Mouse (Mus musculus): Measurements from ENCODE around the gene Tmem217. TPM values are rescaled to one million over a fixed set of nuclear protein-coding genes. Genes with fewer than 3 reads are reported as not detected.

The Tmem217 gene
- total RNA-seq (2022), result not detected

DNA sequence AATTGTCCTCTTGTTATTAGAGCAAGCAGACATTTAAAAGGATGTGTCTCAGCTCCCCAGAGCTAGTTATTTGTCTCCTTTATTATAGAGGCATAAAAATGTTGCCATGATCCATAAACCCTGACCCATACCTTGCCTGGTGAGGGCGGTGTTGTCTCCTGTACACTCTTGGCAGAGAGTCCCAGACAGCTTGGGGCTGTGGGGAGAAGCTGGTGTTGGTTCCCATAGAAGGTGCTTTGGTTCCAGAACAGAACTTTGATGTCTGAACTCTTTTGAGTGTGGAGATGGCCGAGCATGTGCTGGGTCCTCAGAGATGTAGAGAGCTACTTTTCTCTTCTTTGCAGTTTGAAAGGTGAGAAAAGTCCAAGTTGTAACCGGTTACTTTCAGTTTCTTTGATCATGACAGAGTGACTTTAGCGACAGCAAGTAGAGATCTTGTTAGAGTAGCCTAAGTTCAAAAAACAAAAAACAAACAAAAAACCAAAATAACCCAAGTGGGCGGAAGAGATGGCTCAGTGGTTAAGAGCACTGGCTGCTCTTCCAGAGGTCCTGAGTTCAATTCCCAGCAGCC is at the start of gene Tmem217:
Tmem217 (minus strand) TSS at position 224 of the 571 bp plus-strand sequence.
- no peak for DNase-seq (ENCODE audit: low spot score)

DNA sequence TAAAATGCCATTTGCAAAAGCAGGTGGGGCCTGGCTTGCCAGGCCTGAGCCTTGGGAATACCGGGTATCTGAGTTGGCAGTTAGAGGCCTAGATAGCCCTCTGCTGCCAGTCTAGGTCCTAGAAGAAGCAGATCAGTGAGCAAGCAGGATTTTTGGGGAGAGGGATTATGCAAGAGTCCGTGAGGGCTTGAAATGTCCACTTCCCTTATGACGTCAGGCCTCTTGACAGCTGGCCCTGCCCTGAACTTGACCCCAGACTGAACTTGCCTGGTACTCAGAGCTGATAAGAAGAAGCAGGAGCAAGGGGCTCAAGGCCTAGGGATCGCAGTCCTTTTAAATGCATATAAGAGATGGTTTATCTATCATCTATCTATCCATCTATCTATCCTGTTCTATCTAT is 49.2 kb upstream of the Tmem217 start:
- DNase-seq (ENCODE audit: low spot score), result peak; percentile 13

DNA sequence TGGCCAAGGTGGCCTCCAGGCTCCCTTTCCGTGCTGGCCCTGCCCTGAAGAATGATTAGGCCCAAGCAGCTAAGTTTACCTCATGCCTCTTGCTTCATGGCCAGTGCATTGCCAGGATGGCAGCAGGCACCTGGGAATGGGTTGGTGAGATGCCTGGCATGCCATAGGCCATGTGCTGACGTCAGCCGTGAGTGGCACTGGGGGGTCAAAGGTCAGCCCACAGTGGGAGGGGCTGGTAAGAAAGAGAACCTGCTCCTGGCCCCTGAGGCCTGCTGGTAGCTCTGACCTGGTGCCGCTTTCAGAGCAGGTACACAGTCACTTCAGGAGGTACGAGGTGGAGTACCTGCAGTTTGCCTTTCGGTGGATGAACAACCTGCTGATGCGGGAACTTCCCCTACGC is 47.4 kb upstream of the Tmem217 start:
- DNase-seq (ENCODE audit: low spot score), result no peak

DNA sequence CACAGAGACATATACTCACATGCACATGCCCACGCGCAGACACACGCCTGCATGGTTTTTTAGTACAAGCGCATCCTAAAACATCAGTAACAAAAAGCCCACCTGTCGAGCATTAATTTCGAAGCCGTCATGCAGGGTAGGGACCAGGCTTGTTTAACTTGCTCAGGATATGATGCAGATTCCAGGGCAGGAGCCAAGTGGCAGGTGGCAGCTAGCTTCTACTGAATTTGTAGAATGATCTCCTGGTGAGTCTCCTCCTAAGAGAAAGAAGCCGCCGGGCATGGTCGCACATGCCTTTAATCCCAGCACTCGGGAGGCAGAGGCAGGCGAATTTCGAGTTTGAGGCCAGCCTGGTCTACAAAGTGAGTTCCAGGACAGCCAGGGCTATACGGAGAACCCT is 46.9 kb upstream of the Tmem217 start:
- no peak for DNase-seq (ENCODE audit: low spot score)

DNA sequence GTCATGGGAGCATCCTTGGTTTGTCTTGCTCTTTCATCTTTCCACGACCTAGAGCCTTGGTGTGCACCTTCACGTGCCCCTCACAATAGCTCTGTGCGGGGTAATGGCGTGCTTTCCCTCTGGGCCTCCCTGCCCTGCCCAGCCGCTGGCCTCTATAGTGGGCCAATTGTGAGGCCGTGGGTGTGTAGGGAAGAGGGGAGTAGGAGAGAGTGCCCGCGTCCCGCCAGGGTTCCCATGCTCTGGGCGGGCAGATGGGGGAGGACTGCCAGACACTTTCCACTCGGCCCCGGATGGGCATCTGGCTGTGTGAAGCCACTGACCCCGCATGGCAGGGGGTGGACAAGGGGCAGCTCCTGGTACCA is 44.6 kb upstream of the Tmem217 start:
- DNase-seq (ENCODE audit: low spot score), result no peak

DNA sequence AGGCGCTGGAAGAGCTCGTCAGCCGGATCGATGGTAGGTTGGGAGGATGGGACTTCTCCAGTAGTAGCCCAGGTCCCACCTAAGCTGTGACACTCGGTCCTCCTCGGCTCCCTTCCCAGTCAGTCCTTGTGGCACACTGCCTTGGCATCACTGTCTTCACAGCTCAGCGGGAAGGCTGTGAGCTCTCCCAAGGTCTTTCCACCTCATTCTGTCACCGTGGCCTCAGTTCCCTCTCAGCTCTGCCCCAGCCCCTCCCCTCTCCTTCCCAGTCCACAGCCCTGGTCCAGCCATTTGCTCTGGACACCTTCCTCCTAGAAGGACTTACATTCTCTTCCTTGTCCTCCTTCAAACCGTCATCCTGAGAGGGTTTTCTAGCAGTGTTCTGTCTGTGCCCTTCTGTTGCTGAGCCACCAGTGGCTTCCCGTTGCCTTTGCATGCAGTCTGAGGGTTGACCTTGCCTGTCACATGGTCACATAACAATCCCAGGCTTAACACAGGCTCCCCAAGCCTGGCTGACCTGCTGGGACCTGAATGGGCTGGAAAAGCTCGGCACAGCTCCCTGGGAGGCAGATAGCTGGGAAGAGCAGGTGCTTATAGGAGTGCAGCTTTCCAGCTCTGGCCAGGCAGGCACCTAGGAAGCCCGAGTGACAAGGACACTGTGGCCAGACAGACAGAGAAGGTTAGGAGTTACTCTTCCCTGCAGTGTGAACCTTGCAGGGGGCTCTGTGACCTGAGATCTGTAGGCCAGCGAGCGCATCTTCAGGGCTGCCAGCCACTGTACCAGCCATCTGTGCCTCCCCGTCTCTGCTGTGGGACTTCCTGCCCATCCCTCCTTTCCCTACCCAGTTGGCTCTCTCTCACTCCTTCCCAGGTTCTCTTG is 43.9 kb upstream of the Tmem217 start:
- DNase-seq (ENCODE audit: low spot score), result no peak

DNA sequence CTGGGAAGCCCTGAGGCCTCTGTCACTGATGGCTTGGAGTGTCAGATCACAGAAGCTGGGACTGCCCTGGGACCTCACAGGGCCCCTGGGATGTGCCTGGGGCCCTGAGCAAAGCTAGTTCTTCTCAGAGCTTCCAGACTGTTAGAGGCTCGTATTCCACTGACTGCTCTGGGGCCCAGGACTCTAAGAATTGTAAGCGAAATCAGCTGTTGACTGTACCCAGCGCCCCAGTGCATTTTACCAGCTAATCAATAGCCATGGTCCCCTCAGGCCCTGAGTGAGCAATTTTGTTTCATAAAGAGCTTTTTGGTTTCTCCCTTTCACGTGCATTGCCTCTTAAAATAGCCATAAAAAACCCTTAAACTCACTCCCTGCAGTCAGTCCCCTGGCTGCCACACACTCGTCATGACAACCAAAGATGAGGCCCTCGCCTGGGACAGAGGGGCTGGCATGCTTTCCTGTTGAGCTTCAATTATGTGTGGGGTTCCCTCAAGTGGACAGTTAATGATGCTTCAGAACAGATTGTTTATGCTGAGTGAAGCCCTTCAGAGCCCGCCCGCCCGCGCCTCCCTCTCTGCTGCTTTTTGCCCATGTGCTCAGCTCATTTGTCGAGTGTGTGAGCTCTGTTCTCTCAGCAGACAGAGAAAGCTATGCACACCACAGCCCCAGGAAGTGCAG is 37.2 kb upstream of the Tmem217 start:
- no peak for DNase-seq (ENCODE audit: low spot score)

DNA sequence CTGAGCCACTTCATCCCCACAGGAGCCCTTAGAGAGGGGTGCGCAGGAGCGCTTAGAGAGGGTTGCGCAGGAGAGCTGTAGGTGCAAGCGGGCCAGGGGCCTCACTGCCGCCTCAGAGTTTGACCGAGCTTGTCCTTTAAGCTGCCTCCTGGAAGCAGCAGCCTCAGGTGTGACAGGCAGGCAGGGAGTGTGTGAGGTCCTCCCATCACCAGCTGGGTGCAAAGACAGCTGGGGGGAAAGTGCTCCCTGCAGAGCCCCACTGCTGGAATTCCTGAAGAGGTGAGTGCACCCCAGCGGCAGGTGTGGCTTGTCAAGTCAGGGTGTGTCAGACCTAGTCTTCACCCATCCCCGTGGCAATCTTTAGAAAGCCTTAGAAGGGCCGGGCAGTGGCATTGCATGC is 34.7 kb upstream of the Tmem217 start:
- DNase-seq (ENCODE audit: low spot score), result no peak

DNA sequence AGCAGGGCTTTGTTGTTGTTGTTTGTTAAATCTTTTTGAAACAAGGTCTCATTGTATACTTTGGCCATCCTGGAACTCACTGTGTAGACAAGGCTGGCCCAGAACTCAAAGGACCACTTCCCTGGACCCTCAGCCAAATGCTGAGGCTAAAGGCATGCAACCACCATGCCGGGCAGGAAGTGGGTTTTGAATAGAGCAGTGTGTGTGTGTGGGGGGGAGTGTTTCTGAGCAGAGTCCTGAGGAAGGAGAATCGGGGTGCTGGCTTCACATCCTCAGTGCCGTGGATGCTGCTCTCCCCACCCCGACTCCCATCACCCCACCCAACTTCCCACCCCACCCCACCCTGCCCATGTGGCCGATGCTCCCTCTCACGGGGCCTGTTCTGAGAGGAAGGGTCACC is 33.3 kb upstream of the Tmem217 start:
- no peak for DNase-seq (ENCODE audit: low spot score)

DNA sequence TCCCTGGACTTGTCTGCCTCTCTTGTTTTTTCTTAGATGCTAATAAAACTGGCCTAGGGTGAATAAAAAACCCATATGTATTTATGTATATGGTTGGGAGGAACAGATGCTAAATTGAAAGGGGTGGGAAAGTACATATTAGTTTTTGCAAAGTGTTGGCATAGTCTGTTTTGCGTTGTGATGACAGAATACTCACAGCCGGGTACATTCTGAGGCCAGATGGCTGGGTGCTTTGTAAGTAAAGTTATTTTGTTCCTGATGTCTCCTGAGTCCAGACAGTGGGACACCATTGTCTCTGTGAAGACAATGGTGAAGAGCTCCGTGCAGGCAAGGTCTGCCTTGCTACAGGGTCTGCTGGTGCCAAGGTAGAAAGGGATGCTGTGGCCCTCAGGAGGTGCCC is 32.6 kb upstream of the Tmem217 start:
- no peak for DNase-seq (ENCODE audit: low spot score)

DNA sequence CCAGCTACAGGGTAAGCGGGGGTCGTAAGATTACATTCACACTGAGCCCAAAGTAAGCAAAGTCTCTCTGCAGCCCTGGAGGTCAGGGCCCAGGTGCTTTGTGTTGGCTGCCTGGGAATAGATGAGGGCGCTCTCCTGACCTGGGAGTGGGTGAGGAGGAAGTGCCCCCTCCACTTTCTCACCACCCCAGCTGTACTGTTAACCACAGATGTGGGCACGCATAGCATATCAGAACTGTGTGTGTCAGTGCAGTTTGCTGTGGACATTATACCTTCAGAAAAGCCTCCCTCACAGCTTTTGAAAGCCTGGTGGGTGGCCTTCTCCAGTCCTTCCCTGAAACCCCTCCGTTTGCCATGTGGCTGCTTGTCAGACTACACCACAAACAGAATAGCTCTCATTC is 32.1 kb upstream of the Tmem217 start:
- DNase-seq (ENCODE audit: low spot score), result no peak

DNA sequence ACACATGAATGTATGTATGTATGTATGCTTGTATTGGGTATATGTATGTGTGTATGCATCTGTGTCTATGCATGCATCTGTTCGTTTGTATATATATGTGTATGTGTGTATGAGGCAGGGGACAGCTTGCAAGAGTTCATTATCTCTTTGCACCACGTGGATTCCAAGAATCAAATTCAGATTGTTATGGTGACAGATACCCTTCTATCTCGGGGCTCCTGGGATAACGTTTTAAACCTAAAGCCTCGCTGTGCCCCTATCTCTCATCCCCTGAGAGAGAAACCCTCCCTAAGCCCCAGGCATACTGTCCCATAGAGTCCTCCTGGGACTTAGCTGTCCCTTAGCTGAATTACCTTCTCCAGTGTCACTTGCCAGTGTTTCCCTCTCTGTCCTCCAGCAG is 31.4 kb upstream of the Tmem217 start:
- no peak for DNase-seq (ENCODE audit: low spot score)

DNA sequence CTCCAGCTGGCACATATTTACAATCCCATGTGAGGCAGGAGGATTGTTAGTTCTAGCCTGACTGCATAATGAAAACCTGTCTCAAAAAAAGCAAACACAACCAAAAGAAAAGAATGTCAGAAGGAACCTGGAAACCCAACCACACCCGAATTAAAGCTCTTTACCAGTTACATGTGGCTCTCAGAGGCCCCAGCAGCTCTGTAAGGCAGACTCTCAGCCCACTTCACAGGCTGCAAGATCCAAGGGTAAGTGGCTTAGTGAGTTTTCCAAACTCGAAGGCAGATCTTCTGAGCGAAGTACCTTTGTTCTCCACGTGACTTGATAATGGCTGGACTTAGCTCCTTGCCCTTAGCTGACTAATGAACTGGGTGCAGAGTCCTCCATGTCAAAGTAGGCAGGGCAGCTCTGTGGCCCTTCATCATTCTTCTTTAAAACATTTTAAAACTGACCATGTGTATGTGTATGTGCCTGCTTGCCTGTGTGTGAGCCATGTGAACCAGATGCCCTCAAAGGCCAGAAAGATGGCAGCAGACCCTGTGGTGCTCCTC is 27.5 kb upstream of the Tmem217 start:
- DNase-seq (ENCODE audit: low spot score), result no peak

DNA sequence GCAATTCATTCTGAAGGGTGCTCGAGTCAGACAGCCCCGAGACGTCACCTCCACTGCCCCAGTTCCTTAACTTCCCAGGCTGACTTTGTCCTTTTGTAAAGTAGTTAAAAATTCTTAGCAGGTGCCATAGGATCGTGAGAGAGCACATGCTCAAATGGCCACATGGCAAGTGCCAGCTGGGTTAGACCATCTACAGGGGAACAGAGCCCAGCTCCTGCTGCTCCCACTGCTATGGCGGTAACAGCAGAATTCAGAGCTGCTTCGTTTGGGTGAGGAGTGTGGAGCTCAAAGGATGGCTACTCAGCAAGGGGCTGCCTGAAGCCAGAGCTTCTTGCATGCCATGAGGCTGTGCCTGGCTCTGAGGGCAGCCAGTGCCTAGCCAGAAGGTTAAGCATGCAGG is 17.6 kb upstream of the Tmem217 start:
- DNase-seq (ENCODE audit: low spot score), result no peak

DNA sequence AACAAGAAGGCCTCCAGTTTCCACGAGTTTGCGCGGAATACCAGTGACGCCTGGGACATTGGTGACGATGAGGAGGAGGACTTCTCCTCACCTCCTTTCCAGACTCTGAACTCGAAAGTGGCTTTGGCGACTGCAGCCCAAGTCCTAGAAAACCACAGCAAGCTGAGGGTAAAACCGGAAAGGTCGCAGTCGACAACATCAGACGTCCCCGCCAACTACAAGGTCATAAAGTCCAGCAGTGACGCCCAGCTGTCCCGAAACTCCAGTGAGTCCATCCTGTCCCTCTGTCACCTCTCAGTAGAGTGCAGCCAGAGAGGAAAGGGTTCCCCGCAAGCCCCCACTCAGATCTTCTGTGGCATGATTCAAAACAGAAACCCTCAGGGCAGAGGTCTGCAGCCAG is 16.2 kb upstream of the Tmem217 start:
- DNase-seq (ENCODE audit: low spot score), result no peak

DNA sequence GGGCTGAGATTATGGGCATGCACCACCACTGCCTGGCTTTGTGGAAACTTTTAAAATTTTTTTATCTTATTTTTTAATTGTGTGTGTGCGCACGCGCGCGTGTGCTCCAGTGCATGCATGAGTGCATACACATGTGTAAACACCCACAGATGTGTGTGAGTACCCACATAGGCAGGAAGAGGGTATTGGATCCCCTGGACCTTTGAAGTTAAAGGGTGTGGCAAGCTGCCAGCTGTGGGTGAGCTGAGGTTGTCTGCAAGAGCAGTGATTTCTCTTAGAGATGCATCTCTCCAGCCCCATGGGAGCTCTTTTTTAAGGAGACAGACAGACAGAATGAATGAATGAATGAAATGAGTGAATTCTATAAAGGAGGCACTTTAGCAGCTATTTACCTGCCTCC is 13.3 kb upstream of the Tmem217 start:
- no peak for DNase-seq (ENCODE audit: low spot score)

DNA sequence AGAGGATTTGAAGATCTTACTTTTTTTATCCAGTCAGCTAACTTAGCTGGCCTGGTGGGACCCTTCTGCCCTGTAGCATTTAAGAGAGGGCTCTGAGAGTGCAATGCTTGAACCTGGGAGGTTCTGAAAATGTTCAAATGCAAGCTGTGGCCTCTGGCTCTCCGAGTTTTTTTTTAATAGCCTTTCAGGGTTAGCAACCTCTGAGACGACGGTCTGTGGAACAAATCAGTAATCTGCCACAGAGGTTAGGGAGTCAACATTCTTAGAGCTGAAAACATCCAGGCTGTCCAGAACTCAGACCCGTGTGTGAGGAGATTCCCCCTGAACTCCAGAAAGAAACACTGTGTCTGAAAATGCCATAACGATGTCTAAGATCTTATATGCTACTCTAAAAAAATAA is 6.3 kb upstream of the Tmem217 start:
- DNase-seq (ENCODE audit: low spot score), result no peak

DNA sequence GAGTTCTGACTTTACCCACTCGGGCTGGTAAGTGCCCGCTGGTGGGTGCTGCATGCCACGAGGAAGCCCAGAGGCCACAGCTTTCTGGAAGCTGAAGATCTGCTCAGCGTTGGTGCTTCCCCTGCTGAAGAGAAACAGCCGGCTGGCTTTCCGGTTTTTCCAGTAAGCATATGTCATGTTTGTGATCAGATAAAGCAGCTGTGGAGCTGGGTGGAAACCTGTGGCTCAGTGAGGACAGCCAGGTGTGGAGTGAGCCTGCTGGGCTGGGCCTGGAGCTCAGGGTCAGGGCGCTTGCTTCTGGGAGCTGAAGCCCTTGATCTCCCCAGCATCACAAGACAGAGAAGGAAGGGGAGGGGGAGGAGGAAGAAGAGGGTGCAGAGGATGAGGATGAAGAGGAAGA is 4.7 kb upstream of the Tmem217 start:
- DNase-seq (ENCODE audit: low spot score), result no peak

DNA sequence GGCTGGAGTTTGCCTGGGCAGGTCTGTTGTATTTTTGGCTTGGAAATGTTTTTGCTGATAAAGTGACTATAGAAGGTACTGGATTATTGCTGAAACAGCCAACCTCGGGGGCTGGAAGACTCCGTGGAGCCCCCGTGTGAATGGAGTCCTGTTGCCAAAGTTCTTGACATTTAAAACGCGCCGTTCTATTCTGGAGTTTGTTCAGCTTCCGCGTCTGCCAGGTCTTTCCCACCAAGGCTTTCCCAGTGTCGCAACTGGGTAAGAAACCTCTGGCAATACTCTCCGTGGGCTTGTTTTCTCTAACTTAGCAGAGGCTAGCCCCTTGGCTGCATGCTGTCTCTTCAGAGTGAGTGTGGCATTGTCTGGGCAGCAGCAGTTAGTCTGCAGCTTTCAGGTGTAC is 4.3 kb upstream of the Tmem217 start:
- no peak for DNase-seq (ENCODE audit: low spot score)

DNA sequence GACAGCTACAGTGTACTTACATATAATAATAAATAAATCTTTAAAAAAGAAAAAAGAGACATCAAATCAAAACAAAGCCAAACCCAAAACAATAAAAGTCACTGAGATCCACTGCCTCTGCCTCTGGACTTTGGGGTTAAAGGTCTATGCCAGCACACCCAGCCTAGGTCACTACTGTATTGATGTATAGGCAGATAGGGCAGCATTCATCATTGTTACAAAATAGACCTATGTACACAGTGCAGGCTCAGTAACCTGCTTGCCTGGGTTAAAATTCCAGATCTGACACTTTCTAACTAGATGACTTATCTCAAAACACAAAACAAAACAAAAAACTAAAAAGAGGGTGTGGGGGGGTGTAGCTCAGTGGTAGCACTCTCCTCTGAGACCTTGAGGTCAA is 2.0 kb upstream of the Tmem217 start:
- DNase-seq (ENCODE audit: low spot score), result no peak

DNA sequence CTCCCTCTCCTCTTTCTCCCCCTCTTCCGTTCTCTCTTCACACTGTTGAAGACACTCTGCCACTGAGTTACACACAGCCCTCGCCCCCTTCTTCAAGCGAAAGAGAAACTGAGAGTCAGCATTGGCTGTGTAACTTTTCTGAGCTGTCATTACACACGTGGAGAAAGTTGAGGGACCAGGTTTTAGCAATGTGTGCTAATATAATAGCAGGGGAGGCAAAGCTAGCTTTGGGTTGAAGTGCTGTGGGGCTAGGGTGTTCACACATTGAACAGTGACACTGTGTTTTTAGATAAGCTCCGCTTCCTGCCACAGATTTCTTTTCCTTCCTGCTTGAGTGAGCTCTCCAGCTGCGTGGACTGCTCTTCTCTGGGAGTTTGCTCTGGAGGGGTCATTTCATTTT is 1.2 kb downstream of the Tmem217 start:
- DNase-seq (ENCODE audit: low spot score), result no peak

DNA sequence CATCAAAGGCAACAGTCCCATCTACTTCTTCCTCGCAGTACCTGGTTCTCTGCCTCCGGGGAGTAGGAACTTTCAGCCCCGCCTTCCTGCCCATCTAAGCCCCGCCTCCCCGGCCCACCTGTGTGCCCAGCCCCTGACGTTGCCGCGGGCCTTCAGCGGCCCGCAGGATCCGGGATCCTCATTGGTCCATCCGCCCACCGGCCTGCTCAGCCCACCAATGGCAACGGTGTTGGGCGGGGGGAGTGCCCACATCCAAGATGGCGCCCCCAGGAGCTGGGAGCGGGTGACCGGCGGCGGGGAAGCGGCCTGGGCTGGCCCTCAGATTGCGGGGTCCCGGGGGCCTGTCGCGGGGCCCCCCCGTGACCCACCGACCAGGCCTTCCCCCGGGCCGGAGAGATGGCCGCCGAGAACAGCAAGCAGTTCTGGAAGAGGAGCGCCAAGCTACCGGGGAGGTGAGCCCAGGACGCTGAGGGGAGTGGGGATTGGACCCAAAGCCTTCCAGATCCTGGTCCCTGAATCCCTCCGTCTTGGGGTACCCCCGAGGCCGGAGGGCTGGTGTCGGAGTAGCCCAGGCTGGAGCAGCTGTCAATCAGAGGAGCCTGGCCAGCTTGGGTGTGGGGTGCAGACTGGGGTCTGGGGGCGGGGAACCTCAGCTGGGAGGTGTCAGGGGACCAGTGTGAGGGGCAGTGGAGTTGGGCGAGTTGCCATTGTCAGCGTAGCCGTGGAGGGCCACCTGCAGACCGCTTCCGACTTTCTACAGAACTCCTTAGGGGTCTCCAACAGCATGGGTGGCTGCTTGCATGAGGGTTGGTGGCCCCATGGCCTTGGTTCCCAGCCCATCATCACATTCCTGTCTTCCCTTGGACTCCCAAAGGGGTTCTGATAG is 2.4 kb downstream of the Tmem217 start, which contains the start of the genes Gm17657 and Tbc1d22b:
Gm17657 (minus strand) TSS at position 96 of the 886 bp plus-strand sequence.
Tbc1d22b (plus strand) TSS at position 243 of the 886 bp plus-strand sequence.
- DNase-seq (ENCODE audit: low spot score), result peak; percentile 88
